Mouse (Mus musculus) cortical plate, adult 2 months (tissue): ENCODE data around the gene Cep104.

Experiments used
- CTCF ChIP-seq: fragments of 200-500 bp; IDR thresholded peaks from 2 replicates; pipeline ENCODE4 v1.5.1; 2011; ENCODE audit warnings: mild to moderate bottlenecking, control low read depth, low read length; ENCODE audit not compliant: insufficient read depth; ENCODE audit errors: extremely low read depth
- POLR2A ChIP-seq: fragments of 200-500 bp; IDR thresholded peaks from 2 replicates; pipeline ENCODE4 v1.6.1; 2011; ENCODE audit warnings: mild to moderate bottlenecking, low read length, control low read depth; ENCODE audit not compliant: insufficient read depth; ENCODE audit errors: extremely low read depth

- TF ChIP-seq CTCF (no peak), POLR2A (peak; percentile 63; the same call in 1 of the 2 replicates)
Measured at GRCm38 (mm10) chr4:153956569-153957405, 18.2 kb upstream of the Cep104 start, which contains the start of gene A430005L14Rik.
